Mouse (Mus musculus) frontal cortex, postnatal 14 days (tissue): ENCODE data around the gene Zfp52.

Source experiments
- DNase-seq, 2 experiments: peaks; one replicate each; pipeline ENCODE4 v3.0.0; 2022; ENCODE audit warnings: low spot score in 2 of 2

Zfp52 gene

GRCm38 (mm10) chr17:21557831-21558230, 22.5 kb downstream of the Zfp52 start:
- no peak for DNase-seq

DNA sequence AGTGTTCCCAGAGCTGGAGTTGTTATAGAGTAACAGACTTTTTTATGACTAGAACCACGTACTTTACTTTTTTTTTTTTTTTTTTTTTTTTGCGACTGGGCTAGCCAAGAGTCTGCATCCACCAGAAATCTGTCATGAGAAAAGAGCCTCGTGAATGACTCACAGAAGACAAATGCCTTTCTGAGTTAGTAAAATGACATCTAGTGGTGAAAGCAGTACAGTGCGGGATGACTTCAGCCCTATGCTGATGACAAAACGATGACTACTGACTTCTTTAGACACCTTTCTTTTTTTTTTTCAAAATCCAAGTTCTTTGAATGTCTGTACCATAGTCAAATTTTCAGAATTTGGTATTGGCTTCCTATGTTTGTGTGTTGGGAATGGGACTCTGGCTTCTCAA, 30.9 kb downstream of the Zfp52 start:
- peak in 1 of 2 experiments; percentile 34 for DNase-seq

GRCm38 (mm10) chr17:21566728-21567349, 31.5 kb downstream of the Zfp52 start, which contains the start of gene Zfp948:
Zfp948 (plus strand) TSS chr17:21567008.
- peak; percentile 63 to 70 for DNase-seq

- no peak for DNase-seq
Observed at GRCm38 (mm10) chr17:21567696-21568095, 32.4 kb downstream of the Zfp52 start.

DNA sequence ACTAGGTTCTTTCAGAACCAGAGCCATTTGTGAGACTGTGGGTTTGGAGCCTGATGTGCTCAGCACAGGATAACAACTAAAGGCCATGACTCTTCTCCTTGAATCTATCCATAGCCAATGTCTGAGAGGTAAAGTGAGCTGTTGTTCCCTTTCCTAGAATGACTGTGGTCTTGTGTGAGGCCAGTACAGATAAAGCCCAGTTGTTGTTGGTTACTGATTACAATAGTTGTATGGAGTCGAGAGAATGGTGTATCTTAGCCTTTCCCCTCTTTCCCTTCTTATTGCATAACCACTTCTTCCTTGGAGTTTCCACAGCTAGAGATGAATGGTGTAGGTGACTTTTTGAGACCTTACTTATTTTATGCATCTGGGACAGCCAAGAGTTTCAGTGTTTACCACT, 43.7 kb downstream of the Zfp52 start:
- no peak for DNase-seq

DNA sequence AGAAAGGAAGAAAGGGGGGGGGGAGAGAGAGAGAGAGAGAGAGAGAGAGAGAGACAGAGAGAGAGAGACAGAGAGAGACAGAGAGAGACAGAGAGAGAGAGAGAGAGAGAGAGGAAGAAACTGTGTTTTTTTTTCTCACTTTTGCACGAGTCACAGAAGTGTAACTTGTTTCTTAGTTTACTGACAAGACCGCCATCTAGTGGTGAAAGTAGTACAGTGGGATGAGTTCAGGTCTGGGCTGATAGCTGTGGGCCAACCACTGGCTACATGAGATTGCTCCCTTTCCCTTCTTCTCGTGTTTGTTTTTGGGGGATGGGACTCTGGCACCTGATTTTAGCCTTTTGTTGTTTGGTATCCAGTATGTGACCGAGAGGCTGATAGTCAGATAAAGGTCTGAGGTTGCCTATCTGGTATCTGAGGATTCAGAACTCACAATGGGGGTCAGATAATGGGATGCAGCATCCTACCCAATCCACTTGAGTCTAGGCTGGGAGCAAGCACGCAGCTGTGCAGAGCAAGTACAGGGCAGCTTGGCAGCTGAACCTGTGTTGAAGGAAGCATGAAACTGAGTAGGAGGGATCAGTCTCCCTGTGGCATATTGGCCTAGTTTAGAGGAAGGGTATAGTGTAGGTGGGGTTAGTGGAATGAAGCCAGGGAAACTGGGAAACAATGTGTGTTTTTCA, 44.3 kb downstream of the Zfp52 start:
- DNase-seq: no peak

DNA sequence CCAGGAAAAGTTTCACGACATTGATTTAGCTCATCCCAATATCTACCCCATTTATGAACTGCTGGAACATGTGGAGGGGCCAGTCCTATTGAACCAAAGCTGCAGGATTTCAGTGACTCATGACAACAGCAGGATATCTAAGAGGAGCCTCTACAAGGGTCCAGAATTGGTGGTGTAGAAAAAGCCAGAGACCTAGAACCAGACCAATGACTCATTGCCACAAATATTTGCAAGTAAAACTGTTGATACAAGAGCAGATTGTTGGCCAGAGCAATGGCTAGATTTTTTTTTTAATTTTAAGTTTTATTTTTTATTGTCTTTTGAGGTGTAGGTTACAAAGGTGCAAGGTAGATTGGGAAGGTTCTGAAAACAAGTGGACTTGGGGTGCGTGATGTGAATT, 50.2 kb downstream of the Zfp52 start:
- DNase-seq: no peak
